Mouse (Mus musculus) CD4-positive naive resting alpha-beta T cell, adult 76 days (primary cell): ENCODE measurements around the gene Rad9a. TPM values are rescaled to one million over a fixed set of nuclear protein-coding genes. Genes with fewer than 3 reads are reported as not detected.

ENCODE experiments used
- total RNA-seq: library from RNA; stranded (reverse); gene quantifications from one replicate; pipeline ENCODE4 v1.2.4, GENCODE M21; 2023

Gene Rad9a
- total RNA-seq = 28.3 TPM

GRCm38 (mm10) chr19:4201291-4201909, at the start of gene Rad9a:
Gene Rad9a, minus strand, starts transcription at chr19:4201662.

GRCm38 (mm10) chr19:4231253-4232185, 30.1 kb upstream of the Rad9a start, which contains the start of gene Pold4:
Gene Pold4, plus strand, starts transcription at chr19:4231899.

GRCm38 (mm10) chr19:4214071-4214770, 12.8 kb upstream of the Rad9a start, which contains the start of the genes Clcf1 and AC109138.7:
Gene Clcf1, plus strand, starts transcription at chr19:4214238.
Gene AC109138.7, plus strand, starts transcription at chr19:4214357.

GRCm38 (mm10) chr19:4191528-4192250, 9.8 kb downstream of the Rad9a start, which contains the start of gene Ppp1ca:
Gene Ppp1ca, plus strand, starts transcription at chr19:4192065.

GRCm38 (mm10) chr19:4190831-4191334, 10.6 kb downstream of the Rad9a start, which contains the start of gene Tbc1d10c:
Gene Tbc1d10c, minus strand, starts transcription at chr19:4191284.

GRCm38 (mm10) chr19:4175368-4175947, 26.0 kb downstream of the Rad9a start, which contains the start of gene Carns1:
Gene Carns1, minus strand, starts transcription at chr19:4175479.

GRCm38 (mm10) chr19:4162646-4163542, 38.6 kb downstream of the Rad9a start, which contains the start of gene Rps6kb2:
Gene Rps6kb2, minus strand, starts transcription at chr19:4163354.

GRCm38 (mm10) chr19:4153232-4153654, 48.2 kb downstream of the Rad9a start, which contains the start of gene Ptprcap:
Gene Ptprcap, plus strand, starts transcription at chr19:4153604.

GRCm38 (mm10) chr19:4148491-4148806, 53.0 kb downstream of the Rad9a start, which contains the start of gene Coro1b:
Gene Coro1b, plus strand, starts transcription at chr19:4148619.

Other genes with a start within 250 kb of the Rad9a start
- not detected for gene Aldh3b3, start 243.0 kb downstream of the Rad9a start, total RNA-seq
- not detected for gene Aldh3b2, start 229.3 kb downstream of the Rad9a start, total RNA-seq
- not detected for gene Acy3, start 215.1 kb downstream of the Rad9a start, total RNA-seq
- gene Tbx10, start 208.9 kb downstream of the Rad9a start, total RNA-seq = not detected
- 7.4 TPM for gene Nudt8, start 201.1 kb downstream of the Rad9a start, total RNA-seq
- 2.3 TPM for gene Gm49405, start 201.0 kb downstream of the Rad9a start, total RNA-seq
- 2.9 TPM for gene Doc2g, start 198.3 kb downstream of the Rad9a start, total RNA-seq
- 84.9 TPM for gene Ndufv1, start 188.9 kb downstream of the Rad9a start, total RNA-seq
- gene Gstp1, start 163.7 kb downstream of the Rad9a start, total RNA-seq = 182 TPM
- gene Gstp2, start 155.6 kb downstream of the Rad9a start, total RNA-seq = 20.7 TPM
- 39.0 TPM for gene Gstp3, start 142.1 kb downstream of the Rad9a start, total RNA-seq
- not detected for gene Cabp2, start 120.1 kb downstream of the Rad9a start, total RNA-seq
- 152 TPM for gene Cdk2ap2, start 104.5 kb downstream of the Rad9a start, total RNA-seq
- 266 TPM for gene Pitpnm1, start 101.7 kb downstream of the Rad9a start, total RNA-seq
- 149 TPM for gene Aip, start 75.8 kb downstream of the Rad9a start, total RNA-seq
- gene Gpr152, start 61.9 kb downstream of the Rad9a start, total RNA-seq = 0.26 TPM
- 0.18 TPM for gene Cabp4, start 57.6 kb downstream of the Rad9a start, total RNA-seq
- gene Coro1b, start 53.0 kb downstream of the Rad9a start, total RNA-seq = 121 TPM
- gene Ptprcap, start 48.1 kb downstream of the Rad9a start, total RNA-seq = 209 TPM
- 41.0 TPM for gene Rps6kb2, start 38.3 kb downstream of the Rad9a start, total RNA-seq
- 75.2 TPM for gene Carns1, start 26.2 kb downstream of the Rad9a start, total RNA-seq
- gene Tbc1d10c, start 10.4 kb downstream of the Rad9a start, total RNA-seq = 228 TPM
- 315 TPM for gene Ppp1ca, start 9.6 kb downstream of the Rad9a start, total RNA-seq
- gene Clcf1, start 12.6 kb upstream of the Rad9a start, total RNA-seq = 107 TPM
- not detected for gene AC109138.7, start 12.7 kb upstream of the Rad9a start, total RNA-seq
- 56.2 TPM for gene Pold4, start 30.2 kb upstream of the Rad9a start, total RNA-seq
- 12.9 TPM for gene Ssh3, start 67.5 kb upstream of the Rad9a start, total RNA-seq
- gene Ankrd13d, start 81.5 kb upstream of the Rad9a start, total RNA-seq = 14.4 TPM
- gene Grk2, start 104.6 kb upstream of the Rad9a start, total RNA-seq = 343 TPM
- 132 TPM for gene Kdm2a, start 196.6 kb upstream of the Rad9a start, total RNA-seq
- gene Rhod, start 237.8 kb upstream of the Rad9a start, total RNA-seq = 1.1 TPM